Mouse (Mus musculus): Measurements from ENCODE around the gene Lmntd2.

Gene Lmntd2

DNA sequence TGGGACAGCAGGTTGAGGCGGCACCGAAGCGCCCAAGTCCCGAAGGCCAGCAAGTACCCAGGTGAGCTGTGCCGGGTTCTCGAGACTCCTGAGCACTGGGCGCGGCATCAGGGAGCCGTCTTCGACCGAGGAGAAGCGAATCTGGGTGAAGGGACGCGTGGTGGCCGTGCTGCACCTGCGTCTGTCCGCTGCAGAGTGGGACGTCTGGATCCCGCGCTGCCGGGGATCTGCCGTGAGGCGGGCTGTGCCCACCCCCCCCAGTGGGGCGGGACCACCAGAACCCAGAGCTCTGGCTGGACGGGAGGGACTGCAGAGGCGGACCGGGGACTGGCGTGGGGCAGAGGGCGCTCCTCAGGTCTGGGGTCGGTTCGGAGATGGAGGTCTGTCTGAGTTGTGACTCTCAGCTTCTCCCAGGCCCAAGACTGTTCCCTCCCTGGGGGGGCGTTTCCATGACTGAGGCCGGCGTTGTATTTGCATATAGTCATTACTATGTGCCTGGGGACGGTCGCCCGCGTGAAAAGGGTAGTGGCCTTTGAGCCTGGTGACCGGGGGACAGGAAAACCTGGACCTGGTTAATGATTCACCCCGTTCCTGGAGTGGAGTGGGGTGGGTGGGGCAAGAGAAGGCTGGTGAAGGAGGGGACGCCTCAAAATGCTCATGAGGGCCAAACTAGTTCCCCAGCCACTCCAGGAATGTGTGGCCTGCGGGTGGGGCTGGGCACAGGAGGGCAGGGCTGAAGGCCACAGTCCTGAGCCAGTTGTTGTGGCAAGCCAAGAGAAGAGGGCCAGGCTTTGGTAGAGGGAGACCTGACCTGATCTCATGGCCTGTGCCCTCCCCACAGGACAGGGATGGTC is 2.2 kb upstream of the Lmntd2 start:
- CTCF ChIA-PET, result interaction anchor here (0.6 kb wide), 1 partner anchor 1247 kb away, joined by 3 read pairs; no protein-coding TSS in a partner anchor

DNA sequence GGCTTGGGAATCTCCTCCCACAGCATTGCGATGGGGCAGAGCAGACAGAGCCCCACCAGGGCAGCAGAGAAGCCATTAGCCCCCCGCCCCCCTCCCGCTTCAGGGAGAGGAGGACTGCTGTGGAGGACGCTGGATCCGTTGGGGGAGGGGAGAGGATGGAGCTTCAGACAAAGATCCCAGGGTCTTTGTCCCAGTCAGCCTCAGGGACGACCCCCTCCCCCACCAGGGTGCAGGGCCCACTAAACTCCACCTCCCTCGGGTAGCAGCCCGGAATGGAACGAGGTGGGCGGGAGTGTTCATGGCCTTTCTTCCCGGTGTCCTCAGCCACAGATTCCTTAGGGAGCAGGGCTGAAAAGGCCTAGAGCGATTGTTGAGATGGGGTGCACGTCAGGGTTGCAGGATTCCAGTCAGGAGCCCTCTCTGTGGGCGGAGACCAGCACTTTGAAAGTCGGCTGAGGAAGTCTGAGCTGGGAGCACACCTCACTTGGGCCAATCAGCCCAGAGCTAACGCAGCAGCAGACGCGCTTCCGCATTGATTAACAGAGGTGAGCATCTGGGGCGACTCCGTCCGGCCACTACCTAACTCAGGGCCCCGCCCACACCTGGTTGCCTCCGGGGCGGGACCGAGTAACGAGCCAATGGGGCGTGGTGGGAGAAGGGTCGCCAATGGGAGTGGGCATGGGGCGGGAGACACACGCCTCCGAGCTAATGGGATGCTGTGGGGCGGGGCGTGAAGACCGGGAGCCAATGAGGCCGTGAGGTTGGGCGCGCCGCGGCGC is 1.4 kb upstream of the Lmntd2 start, which contains the start of gene Rassf7:
TSS of gene Rassf7 (plus strand) at position 760 of the 779 bp plus-strand sequence.
- CTCF ChIA-PET, result interaction anchor here (0.5 to 0.7 kb wide), 3 partner anchors 40 to 1247 kb away, joined by 3 to 10 read pairs (median 4); no protein-coding TSS in a partner anchor

DNA sequence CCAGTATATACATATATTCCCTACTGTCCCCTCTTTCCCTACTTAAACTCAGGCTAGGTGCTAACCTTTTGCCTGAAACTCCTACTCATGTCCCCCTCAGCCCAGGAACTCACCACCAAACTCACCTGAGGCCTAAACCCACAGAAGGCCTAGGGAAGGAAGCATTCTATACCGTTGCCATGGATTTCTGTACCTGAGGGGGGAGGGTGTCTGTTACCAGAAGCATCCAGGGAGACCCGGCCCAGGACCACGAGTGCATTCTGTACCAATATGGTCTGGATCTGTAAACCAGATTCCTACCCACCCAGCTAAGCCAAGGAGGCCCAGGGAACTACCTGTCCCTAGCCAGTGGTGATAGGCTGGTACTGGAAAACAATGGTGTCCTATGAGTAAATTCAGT is 430 bp upstream of the Lmntd2 start:
- CTCF ChIA-PET, result interaction anchor here (0.7 kb wide), 1 partner anchor 1022 kb away, joined by 10 read pairs; no protein-coding TSS in a partner anchor

DNA sequence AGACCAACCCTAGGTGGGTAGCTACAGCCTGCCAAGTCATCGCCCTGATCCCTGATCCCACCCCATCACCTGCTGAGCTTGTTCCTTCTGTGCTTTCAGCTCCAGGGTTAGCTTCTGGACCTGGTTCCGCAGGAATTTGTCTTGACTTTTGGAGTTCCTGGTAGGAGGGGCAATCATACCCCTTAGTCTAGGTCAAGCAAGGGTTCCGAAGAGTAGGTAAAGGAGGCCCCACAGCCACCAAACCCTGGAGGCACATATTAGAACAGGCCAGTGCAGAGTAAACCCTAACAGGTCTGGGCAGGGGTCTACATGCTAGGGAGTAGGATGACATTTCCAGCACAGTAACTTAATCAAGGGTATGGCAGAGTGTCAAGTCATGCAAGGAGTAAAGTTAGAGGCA is 747 bp downstream of the Lmntd2 start:
- CTCF ChIA-PET, result no interaction called here

DNA sequence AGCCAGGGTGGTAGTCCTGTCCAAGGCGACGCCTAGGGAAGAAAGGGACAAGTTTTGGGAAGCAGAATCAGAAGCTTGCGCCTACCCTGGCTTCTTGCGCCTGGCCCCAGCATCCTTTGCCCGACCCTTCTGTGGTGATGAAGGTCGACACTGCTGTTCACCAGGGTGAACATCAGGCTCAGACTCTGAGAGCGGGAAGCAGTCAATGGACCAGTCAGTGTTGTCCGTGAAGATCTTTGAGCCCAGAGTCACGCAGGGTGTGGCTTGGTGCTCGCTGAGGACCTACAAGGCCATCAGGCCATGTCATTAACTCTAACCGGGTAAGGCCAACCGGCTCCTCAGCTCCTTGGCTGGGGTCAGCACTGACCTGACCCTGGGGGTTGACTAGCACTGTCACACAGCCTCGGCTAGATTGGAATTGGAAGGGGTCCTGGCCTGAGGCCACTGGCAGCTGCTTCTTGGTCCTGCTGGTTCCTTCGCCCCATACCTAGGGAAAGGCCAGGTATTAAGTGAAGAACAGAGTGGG is 3.2 kb downstream of the Lmntd2 start:
- CTCF ChIA-PET, result no interaction called here

DNA sequence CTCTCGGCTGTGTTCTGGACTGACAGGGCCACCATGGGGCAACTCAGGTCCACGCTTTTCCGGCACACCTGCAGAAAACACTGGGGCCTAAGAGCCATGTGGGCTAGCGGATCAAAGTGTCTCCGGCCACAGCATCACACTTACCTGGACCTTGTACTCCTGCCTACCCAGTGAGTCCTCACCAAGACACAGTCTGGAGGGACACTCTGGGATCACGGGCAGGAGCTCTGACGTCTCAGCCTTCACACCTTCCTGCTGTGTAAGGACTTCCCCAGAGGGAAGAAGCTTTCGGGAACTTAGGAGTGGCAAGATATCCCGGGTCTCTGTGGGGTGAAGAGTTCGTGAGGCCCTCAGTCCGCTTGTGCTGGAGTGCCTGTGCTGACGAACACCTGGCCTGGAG is 3.7 kb downstream of the Lmntd2 start:
- CTCF ChIA-PET, result no interaction called here

DNA sequence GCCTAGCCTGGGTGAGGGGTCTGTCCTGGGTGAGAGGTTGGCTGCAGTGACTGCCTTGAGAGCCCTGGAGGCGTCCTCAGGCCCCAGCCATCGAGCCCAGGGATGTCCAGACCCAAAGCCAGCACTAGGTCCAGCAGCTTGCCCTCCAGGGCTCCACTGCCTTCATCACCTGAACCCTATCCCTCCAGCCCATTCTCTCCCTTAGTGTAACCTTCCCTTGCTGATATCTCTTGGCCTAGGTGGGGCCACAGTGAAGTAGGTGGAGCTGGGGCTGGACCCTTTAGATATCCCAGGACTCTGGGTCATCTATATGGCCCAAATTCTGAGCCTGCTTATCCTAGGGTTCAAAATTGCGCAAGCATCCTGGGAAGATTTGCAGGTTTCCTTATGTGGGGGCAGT is 4.4 kb downstream of the Lmntd2 start:
- CTCF ChIA-PET, result no interaction called here

DNA sequence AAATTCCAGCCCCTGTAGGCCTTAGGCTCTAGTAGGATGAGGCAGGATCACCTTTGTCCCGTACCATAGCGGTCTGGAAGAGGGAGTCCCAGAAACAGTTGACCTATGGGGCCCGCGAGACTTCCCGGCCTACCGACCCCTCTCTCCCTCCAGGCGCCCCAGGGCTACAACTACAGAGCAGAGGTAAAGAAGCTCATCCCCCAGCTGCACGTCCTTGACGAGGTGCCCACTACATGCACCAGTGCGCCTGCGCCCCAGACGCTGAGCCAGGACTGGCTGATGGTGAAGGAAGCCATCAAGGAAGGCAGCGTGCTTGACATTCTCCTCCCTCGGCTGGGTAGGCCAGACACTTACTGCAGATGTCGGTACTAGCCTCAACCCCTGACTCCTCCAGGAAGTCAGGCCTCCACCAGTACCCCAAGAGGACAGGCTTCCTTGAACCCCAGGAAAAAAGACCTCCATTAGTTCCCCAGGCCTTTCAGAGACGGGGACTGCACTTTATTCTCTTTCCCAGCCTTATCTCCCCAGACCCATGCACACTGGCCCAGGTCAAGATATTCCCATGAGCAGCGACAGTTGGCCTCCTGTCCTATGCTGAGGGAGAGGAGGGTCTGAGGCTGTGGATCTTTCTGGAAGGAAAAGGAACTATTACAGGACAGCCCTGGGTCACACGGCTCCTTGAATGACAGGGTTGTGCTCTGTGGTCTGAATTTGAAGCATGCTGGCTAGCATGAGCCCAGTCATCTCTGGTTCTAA is 7.5 kb downstream of the Lmntd2 start:
- CTCF ChIA-PET, result no interaction called here

DNA sequence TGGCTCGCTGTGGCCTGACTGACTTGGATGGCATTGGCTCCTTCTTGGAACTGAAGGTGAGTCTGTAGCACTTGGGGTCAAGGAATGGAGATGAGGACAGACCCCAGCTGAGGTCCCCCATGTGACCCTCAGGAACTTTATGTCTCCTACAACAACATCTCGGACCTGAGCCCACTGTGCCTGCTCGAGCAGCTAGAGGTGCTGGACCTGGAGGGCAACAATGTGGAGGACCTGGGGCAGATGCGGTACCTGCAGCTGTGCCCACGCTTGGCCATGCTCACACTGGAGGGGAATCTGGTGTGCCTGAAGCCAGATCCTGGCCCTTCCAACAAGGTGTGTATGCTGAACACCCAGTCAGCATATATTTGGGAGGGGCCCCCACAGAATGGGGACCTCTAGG is 8.4 kb downstream of the Lmntd2 start:
- CTCF ChIA-PET, result no interaction called here

DNA sequence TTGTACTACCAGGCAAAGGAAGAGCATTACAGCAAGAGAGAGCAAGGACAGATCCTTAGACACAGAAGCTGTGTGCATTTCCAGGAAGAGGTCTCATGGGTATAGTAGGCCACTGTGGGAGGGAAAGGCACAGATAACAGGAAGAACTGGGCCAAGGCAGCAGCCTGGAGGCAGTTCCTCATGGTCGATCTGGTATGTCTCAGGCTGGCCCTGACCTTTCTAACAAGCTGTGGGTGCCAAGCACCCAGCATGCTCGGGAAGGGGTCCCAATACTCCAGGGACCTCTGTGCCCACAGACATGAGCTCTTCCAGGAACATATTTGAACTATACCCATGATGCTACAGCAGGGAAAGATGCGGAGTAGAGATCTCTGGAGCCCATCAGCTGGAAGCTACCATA is 9.3 kb downstream of the Lmntd2 start:
- CTCF ChIA-PET, result no interaction called here

DNA sequence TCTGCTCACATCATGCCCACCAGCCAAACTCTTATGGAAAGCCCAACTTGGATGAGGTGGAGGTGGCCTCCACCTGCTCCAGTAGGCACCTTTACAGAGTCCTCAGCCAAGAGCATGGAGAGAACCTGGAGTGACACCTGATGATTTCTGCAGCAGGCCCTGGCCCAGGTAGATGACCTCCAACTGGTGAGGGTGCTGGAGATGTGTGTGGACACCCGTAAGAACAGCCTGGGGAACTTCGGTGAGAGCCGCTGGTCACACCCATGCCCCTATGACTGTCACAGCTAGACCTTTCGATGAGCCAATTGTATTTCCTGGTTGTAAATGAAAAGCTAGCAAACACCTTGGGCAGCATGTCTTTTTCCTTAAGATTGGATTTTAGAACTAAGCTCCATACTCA is 15.8 kb downstream of the Lmntd2 start:
- CTCF ChIA-PET, result no interaction called here

DNA sequence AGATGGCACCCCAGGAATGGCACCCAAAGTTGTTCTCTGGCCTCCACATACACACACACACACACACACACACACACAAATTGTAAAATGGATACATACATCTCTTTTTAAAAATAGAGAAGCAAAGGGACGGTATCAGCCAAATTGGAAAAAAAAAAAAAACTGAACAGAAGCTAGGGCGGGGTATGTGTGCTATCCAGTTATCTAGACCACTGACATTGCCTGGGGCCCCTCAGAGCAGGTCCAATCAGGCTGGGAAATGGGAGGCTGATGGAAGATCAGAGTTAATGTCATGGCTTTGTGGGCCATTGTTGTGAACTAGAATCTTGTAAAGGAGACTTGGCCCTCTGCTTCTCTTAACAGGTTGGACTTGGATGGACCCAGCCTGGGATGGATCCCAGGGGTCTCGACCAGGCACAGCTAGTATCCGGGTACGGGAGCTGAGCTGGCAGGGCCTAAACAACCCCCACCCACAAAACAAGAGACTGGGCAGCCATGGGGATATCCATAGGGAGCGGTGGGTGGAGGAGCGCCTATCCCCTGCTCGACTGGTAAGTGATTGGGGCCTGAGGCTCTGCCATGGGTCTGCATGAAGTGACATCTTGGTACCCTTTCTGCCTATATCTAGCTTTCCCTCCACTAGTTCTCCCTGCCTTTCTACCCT is 17.1 kb downstream of the Lmntd2 start:
- CTCF ChIA-PET, result interaction anchor here (0.6 kb wide), 1 partner anchor 379 kb away, joined by 4 read pairs; no protein-coding TSS in a partner anchor

DNA sequence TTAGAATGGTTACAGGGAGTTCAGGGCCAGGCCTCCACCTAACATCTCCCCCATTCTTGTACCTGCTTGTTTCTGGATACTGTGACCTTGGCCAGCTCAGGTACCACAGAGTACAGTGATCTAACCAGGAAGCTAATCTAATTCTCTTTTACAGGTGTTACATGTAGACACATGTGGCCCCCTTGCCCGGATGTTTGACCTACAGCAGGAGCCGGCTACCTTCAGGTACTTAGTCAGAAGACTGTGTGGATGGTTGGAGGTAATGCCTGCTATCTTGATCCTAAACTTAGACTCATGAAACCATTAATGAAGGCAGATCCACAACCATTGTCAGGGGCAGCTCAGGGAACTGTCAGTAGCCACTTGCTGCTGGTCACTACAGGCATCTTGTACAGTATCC is 18.1 kb downstream of the Lmntd2 start:
- CTCF ChIA-PET, result no interaction called here

DNA sequence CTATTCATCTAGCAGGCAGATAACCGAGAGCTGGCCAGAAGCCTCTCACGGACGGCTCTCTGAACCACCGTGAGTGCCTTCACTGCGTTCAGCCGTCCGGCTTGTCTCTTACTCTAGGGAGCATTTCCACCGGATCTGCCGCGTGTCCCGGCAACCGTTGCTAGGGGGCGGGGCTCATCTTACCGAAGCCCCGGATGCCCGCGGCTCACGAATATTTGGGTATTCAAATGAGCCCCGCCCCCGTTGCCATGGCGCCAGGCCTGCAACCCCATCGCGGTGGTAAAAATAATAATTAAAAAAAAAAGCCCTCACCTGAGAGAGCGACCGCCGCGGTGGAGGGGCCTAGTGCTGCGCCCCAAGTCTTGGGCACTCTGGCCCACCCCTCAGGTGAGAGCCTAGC is 19.1 kb downstream of the Lmntd2 start:
- CTCF ChIA-PET, result interaction anchor here (0.7 kb wide), 1 partner anchor 246 kb away, joined by 3 read pairs; no protein-coding TSS in a partner anchor

DNA sequence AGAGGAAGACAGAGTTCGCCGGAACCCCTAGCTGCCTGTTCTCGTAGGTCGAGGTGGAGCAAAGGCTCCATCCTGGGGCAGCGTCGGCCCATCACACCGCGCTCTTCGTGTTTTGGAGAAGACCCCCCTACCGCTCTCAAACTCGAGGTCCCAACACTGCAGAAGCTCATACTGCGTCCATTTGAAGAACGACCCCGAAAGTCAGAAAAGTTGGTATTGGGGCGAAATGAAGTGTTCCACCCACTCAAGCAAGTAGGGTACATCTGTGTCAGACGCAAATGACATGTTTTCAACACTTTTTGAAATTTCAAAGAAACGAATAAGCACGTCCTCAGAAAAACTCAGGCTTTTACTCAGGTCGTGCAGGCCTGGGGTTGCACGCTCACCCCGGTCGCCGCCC is 19.5 kb downstream of the Lmntd2 start:
- CTCF ChIA-PET, result interaction anchor here (0.7 kb wide), 1 partner anchor 246 kb away, joined by 3 read pairs; no protein-coding TSS in a partner anchor

DNA sequence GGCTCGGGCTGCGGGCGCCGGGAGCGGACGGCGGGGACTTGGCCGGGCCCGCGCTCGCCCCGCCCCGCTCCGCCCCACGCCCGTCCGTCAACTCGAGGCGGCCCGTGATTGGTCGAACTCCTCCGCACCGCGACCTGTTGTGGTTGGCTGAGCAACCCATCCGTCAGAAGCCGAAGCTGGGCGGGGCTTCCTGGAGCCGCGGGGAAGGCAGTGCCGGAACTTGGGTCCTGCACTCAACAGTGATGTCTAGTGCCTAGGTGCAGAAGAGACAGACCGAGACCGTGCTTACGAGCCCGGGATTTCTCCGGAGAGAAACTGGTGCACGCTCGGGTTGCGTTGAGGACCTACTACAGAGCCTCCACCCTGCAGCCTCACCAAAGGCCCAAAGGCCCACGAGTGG is 19.9 kb downstream of the Lmntd2 start, which contains the start of the genes Hras and Lrrc56:
TSS of gene Hras (minus strand) at position 58 of the 400 bp plus-strand sequence.
TSS of gene Lrrc56 (plus strand) at position 210 of the 400 bp plus-strand sequence.
- CTCF ChIA-PET, result no interaction called here

DNA sequence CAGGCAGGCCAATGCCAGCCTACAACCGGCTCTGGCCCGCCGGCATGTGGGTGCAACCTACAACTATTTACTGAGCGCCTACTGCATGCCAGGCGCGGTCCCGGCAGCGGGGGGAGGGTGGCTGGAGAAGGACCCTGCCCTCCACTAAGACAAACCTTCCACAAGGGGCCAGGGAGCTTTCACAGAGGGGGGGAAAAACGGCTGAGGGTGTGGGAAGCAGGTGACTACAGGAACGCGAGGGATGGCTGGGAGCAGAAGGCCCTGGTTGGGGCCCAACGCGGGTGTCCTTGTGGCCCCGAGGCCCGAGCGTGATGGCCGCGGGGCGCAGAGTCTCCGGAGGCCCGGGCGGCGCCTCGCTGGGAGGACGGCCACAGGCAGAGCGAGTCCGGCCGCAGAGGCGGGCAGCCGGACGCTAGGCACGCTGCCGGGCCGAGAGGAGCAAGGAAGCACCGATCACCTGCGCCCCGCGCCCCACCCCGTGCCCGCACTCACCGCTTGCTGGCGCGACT is 20.5 kb downstream of the Lmntd2 start:
- CTCF ChIA-PET, result no interaction called here

DNA sequence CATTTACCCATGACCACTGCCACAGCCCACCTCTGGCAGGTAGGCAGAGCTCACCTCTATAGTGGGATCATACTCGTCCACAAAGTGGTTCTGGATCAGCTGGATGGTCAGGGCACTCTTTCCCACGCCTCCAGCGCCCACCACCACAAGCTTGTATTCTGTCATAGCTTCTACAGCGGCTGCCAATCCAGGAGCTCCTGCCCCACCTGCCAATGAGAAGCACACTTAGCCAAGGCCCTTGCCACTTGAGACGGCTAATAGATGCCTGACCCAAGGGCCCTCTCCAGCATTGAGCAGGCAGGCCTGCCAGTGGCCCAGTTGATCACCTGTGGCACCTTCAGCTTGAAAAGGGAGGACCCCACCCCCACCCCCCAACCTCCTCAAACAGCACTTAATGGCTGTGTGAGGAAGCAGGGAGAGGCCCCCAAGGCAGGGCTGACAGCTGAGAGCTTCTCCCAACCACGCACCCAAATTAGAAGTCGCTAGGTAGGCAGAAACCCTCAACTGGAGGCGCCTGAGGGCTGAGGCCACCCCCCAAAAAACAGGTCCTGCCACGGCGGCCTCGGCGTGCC is 21.0 kb downstream of the Lmntd2 start:
- CTCF ChIA-PET, result no interaction called here

DNA sequence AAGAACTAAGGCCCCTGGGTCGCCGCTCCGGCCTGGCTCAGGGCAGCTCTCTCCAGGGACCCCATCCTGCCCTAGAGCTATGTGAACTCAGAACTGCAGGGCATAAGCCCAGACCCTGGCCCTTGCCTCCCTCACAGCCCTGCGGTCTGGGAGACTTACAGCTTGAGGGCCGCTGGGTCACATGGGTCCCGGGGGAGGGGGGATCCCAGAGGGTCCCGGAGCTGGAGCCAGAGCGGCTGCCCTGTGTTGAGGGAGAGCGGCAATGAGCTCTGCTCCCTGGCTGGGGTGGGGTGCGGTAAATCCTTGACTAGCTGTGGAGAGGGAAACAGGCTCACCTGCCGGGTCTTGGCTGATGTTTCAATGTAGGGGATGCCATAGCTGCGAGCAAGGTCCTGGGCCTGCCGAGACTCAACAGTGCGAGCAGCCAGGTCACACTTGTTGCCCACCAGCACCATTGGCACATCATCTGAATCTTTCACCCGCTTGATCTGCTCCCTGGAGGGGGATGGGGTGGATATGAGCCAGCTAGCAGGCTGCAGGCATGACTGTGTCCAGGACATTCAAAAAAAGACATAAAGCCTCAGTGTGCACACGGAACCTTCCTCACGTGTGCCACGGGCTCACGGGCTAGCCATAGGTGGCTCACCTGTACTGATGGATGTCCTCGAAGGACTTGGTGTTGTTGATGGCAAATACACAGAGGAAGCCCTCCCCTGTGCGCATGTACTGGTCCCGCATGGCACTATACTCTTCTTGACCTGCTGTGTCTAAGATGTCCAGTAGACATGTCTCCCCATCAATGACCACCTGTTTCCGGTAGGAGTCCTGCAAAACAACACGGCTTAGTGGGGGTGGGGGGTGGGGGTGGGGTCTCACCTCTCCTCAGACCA is 21.8 kb downstream of the Lmntd2 start:
- CTCF ChIA-PET, result no interaction called here
